Mouse (Mus musculus) macrophage (primary cell): Measurements from ENCODE around the gene Nip7. TPM values are rescaled to one million over a fixed set of nuclear protein-coding genes. Genes with fewer than 3 reads are reported as not detected.
A peak's percentile ranks its signal among the peaks of the same experiment; 100 is the strongest.

Experiments
- H3K27ac ChIP-seq: fragments of 350-480 bp; formaldehyde crosslinking; 2 replicates; pipeline ENCODE4 v1.9.0; 2021
- H3K36me3 ChIP-seq: fragments of 350-480 bp; formaldehyde crosslinking; 2 replicates; pipeline ENCODE4 v1.9.0; 2021; ENCODE audit errors: inconsistent target
- H3K4me3 ChIP-seq: fragments of 350-480 bp; formaldehyde crosslinking; 2 replicates; pipeline ENCODE4 v1.9.0; 2021; ENCODE audit errors: inconsistent target
- H3K79me2 ChIP-seq: fragments of 350-480 bp; formaldehyde crosslinking; 2 replicates; pipeline ENCODE4 v1.9.0; 2021; ENCODE audit errors: inconsistent target
- WGBS: methylation state at CpG from one replicate; pipeline ENCODE4 v1.1.7; 2026; ENCODE audit warnings: inconsistent platforms; ENCODE audit not compliant: missing documents; 5-methylcytosine and 5-hydroxymethylcytosine counted together
- polyA plus RNA-seq: library from polyadenylated mRNA; stranded (reverse); fragments of 250-400 nt; gene quantifications from 3 replicates; pipeline ENCODE4 v1.2.4, GENCODE M21; 2018; ENCODE audit warnings: inconsistent platforms

The Nip7 gene
- polyA plus RNA-seq, 1 experiment from 2014 or later: 17.4 TPM

GRCm38 (mm10) chr8:107046976-107047375 is 9.7 kb upstream of the Nip7 start:
- H3K79me2 ChIP-seq: peaks cover 49% of the 10 kb centered on the region
- H3K27ac ChIP-seq: no peak overlapping the region
- peaks cover 51% of the 10 kb centered on the region for H3K36me3 ChIP-seq
- no peak overlapping the region for H3K4me3 ChIP-seq
- 64% methylated on average over 5 of the region's 5 CpGs for WGBS

GRCm38 (mm10) chr8:107048061-107048941 is 8.4 kb upstream of the Nip7 start, which contains the start of gene Pdf:
Gene Pdf (minus strand): TSS chr8:107048614.
- Histone ChIP-seq H3K4me3 (peak within 1 kb of the TSS; percentile 60), H3K27ac (peak within 1 kb of the TSS; percentile 43), H3K36me3 (peaks cover 51% of the 10 kb centered on the region), H3K79me2 (peaks cover 62% of the 10 kb centered on the region)
- under 1% methylated on average over 77 of the region's 87 CpGs for WGBS

GRCm38 (mm10) chr8:107049480-107049879 is 7.2 kb upstream of the Nip7 start:
- 82% methylated on average over 4 of the region's 4 CpGs for WGBS
- peaks cover 41% of the 10 kb centered on the region for H3K36me3 ChIP-seq
- H3K79me2 ChIP-seq: peaks cover 74% of the 10 kb centered on the region
- H3K27ac ChIP-seq: no peak overlapping the region
- H3K4me3 ChIP-seq: peak overlapping the region; percentile 44

- Histone ChIP-seq H3K36me3 (peaks cover 19% of the 10 kb centered on the region), H3K4me3 (no peak overlapping the region), H3K79me2 (peaks cover 75% of the 10 kb centered on the region), H3K27ac (no peak overlapping the region)
- 93% methylated on average over 8 of the region's 8 CpGs for WGBS
Observed at GRCm38 (mm10) chr8:107052046-107052445, 4.6 kb upstream of the Nip7 start.

GRCm38 (mm10) chr8:107056973-107057369 is 294 bp downstream of the Nip7 start:
- peak overlapping the region; percentile 36 for H3K27ac ChIP-seq
- peak overlapping the region; percentile 92 for H3K4me3 ChIP-seq
- H3K79me2 ChIP-seq: peaks cover 60% of the 10 kb centered on the region
- under 1% methylated on average over 33 of the region's 33 CpGs for WGBS
- peaks cover 24% of the 10 kb centered on the region for H3K36me3 ChIP-seq

GRCm38 (mm10) chr8:107062613-107063012 is 5.9 kb downstream of the Nip7 start:
- Histone ChIP-seq H3K27ac (no peak overlapping the region), H3K4me3 (no peak overlapping the region), H3K36me3 (0 out of 2 replicates have a peak, but pooled peaks cover 9% of the 10 kb centered on the region), H3K79me2 (peaks cover 10% of the 10 kb centered on the region)
- WGBS: 91% methylated on average over 1 of the region's 1 CpGs

DNA sequence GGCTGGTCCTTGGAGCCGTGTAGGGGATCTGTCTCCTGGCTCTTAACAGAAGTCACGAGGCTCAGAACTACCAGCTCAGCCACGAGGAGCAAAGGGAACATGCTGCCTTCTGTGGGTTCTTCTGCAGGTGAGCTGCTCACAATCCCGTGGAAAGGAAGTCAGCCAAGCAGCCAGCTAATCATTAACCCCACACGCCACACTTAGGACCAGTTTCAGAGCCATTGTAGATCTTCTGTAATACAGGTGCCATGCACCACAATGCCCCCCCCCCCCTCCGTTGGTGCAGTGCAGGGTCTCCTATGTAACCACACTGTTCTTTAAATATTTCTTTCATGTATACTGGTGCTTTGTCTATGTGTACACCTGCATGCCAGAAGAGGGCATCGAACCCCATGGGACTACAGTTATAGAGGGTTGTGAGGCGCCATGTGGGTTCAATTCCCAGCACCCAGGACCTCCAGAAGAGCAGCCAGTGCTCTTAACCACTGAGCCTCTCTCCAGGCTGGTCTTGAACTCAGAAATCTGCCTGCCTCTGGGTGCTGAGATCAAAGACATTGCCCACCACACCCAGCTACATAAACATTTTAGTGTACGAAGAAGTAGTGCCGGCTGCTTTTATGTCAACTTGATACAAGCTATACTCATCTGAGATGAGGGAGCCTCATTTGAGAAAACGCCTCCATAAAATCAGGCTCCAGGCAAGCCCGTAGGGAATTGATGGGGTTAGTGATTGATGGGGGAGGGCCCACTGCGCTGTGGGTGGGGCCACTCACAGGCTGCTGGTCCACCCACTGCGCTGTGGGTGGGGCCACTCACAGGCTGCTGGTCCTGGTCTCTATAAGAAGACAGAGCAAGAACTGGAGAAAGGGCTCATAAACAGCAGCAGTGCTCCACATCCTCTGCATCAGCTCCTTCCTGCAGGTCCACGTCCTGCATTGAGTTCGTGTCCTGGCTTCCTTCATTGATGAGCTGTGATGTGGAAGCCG is 9.1 kb downstream of the Nip7 start, which contains the start of gene Tmed6:
Tmed6 (minus strand) TSS at position 134 of the 986 bp plus-strand sequence.
- Histone ChIP-seq H3K4me3 (no peak within 1 kb of the TSS), H3K36me3 (no peaks in the 10 kb centered on the region), H3K79me2 (no peaks in the 10 kb centered on the region), H3K27ac (no peak within 1 kb of the TSS)
- WGBS: 64% methylated on average over 16 of the region's 17 CpGs

DNA sequence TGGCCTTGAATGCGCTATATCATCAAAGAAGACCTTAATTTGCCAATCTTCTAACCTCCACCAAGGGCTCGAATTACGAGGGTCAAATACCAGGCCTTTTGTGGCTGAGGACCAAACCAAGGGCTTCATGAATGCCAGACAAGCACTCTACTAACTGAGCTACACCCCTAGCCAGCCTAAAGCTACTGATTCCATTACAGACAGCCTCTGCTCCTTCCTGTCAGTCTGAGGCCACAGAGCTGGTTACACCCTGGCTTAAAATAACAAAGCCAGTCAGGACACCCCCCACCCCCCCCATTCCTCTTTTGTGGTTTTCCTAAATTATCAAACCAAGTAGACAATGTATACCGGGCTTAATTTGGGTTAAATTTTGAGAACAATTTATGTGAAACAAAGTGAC is 17.0 kb downstream of the Nip7 start:
- Histone ChIP-seq H3K36me3 (peaks cover 32% of the 10 kb centered on the region), H3K79me2 (no peaks in the 10 kb centered on the region), H3K4me3 (no peak overlapping the region), H3K27ac (no peak overlapping the region)
- WGBS: 78% methylated on average over 4 of the region's 4 CpGs

DNA sequence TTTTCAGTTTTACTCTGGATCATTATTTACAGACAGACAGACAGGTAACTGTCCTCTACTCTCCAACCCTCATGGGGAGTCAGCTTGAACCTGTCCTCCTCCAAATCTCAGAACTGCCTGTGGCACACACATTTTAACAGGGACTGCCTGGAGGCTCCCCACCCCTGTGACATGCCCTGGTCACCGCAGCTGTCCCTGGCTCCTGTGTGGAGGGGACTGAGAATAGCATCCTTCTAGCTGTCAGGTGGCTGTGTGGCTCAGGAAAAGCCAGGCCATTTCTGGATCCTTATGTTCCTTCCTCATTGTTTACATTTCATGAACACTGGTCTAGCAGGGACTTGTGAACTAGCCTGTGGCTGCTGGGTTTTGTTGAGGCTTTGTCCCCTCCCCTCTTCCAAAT is 17.5 kb downstream of the Nip7 start:
- 90% methylated on average over 1 of the region's 1 CpGs for WGBS
- Histone ChIP-seq H3K36me3 (peaks cover 34% of the 10 kb centered on the region), H3K79me2 (no peaks in the 10 kb centered on the region), H3K27ac (no peak overlapping the region), H3K4me3 (no peak overlapping the region)

GRCm38 (mm10) chr8:107076239-107076888 is 19.7 kb downstream of the Nip7 start:
- Histone ChIP-seq H3K27ac (no peak overlapping the region), H3K36me3 (peaks cover 44% of the 10 kb centered on the region), H3K4me3 (no peak overlapping the region), H3K79me2 (no peaks in the 10 kb centered on the region)
- 90% methylated on average over 7 of the region's 7 CpGs for WGBS

- peaks cover 21% of the 10 kb centered on the region for H3K36me3 ChIP-seq
- no peak overlapping the region for H3K27ac ChIP-seq
- H3K4me3 ChIP-seq: no peak overlapping the region
- peaks cover 43% of the 10 kb centered on the region for H3K79me2 ChIP-seq
- WGBS: 97% methylated on average over 17 of the region's 17 CpGs
Observed at GRCm38 (mm10) chr8:107085358-107085757, 28.7 kb downstream of the Nip7 start.

- WGBS: 89% methylated on average over 5 of the region's 5 CpGs
Observed at GRCm38 (mm10) chr8:107086018-107086417, 29.3 kb downstream of the Nip7 start.

DNA sequence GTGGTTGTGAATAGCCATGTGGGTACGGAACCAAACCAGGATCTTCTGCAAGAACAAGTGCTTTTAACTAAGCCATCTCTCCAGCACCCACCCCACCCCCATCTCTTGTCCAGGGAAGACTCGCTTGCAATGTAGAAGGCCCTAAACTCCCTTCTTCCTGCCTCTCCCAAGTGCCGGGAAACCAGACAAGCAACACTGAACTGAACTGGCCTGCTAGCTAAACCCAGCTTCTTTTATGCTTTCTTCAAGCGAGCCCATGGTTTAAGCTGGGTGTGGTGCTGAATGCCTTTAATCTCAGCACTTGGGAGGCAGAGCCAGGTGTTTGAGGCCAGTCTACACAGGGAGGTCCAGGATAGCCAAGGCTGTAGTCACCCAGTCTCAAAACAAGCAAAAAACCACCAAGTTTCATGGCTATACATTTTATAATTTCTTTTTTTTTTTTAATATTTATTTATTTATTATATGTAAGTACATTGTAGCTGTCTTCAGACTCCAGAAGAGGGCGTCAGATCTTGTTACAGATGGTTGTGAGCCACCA is 31.9 kb downstream of the Nip7 start:
- Histone ChIP-seq H3K79me2 (peaks cover 75% of the 10 kb centered on the region), H3K4me3 (no peak overlapping the region), H3K36me3 (peaks cover 13% of the 10 kb centered on the region; the same call in 1 of the 2 replicates), H3K27ac (no peak overlapping the region)
- 90% methylated on average over 4 of the region's 5 CpGs for WGBS

More at GRCm38 (mm10) chr8:107086018-107086417, 29.3 kb downstream of the Nip7 start:
- Histone ChIP-seq H3K36me3 (peaks cover 21% of the 10 kb centered on the region; the same call in 1 of the 2 replicates), H3K79me2 (peaks cover 50% of the 10 kb centered on the region), H3K27ac (no peak overlapping the region), H3K4me3 (no peak overlapping the region)

DNA sequence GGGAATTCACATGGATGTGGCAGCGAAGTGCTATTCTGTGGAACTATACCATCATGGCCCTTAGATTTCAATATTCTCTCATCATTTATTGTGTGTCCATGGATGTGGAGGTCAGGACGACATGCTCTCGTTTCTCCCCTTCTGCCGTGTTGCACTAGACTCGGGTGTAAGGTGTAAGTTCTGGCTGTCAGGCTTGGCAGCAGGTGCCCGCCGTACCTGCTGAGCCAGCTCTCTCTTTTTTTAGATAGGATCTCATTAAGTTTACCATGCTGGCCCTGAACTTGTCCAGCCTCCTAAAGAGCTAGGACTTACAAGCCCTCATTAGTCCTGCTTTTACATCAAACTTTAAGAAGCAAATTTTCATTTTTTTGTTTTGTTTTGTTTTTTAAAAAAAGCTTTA is 33.9 kb downstream of the Nip7 start:
- Histone ChIP-seq H3K79me2 (peaks cover 93% of the 10 kb centered on the region), H3K4me3 (no peak overlapping the region), H3K27ac (no peak overlapping the region), H3K36me3 (peaks cover 13% of the 10 kb centered on the region; the same call in 1 of the 2 replicates)
- WGBS: 86% methylated on average over 7 of the region's 7 CpGs
